Mouse (Mus musculus): Measurements from ENCODE around the gene Zfp688. TPM values are rescaled to one million over a fixed set of nuclear protein-coding genes. Genes with fewer than 3 reads are reported as not detected.
A peak's percentile ranks its signal among the peaks of the same experiment; 100 is the strongest.
"Not testable (repeated sequence)": the region's sequence is repeated elsewhere in the genome, so short reads cannot be mapped to it uniquely, and the experiment has no call there.

Zfp688 gene
- polyA plus RNA-seq, 1 experiment from 2014 or later, result 19.5 TPM

GRCm38 (mm10) chr7:127426354-127426753 is 4.5 kb upstream of the Zfp688 start:
- Histone ChIP-seq H3K27ac (ENCODE audit: low read depth, low read length) (no peak overlapping the region), H3K9me3 (ENCODE audit: control insufficient read depth, low read length) (no peaks in the 10 kb centered on the region), H3K27me3 (replicated peaks; ENCODE audit: control insufficient read depth, insufficient read depth, low read length) (peaks cover 5% of the 10 kb centered on the region; the same call in 1 of the 2 replicates), H3K4me1 (replicated peaks; ENCODE audit: control insufficient read depth, insufficient read depth, low read length) (no peaks in the 10 kb centered on the region; the same call in 1 of the 2 replicates), H3K4me3 (ENCODE audit: low read depth, low read length) (no peak overlapping the region), H3K36me3 (ENCODE audit: control insufficient read depth, insufficient read depth, low read length) (no peaks in the 10 kb centered on the region), H3K4me2 (no peak overlapping the region), H3K9ac (ENCODE audit: low read depth, low read length) (no peak overlapping the region)
- WGBS, result 56% methylated on average over 3 of the region's 3 CpGs
- DNase-seq (ENCODE audit: low spot score) (no peak), ATAC-seq (replicated peaks; ENCODE audit: low FRiP score) (no peak)

DNA sequence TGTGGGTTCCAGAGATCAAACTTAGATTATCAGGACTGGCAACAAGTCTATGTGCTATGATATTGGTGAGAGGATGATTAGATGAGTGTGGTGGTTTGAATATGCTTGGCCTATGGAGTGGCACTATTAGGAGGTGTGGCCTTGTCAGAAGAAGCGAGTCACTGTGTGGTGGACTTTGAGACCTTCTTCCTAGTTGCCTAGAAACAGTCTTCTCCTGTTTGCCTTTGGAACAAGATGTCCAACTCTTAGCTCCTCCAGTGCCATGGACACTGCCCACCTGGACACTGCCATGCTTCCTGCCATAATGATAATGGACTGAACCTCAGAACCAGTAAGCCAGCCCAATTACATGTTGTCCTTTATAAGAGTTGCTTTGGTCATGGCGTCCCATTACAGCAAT is 4.0 kb upstream of the Zfp688 start:
- H3K27ac ChIP-seq (ENCODE audit: low read depth, low read length), result no peak overlapping the region
- no peak overlapping the region for H3K4me3 ChIP-seq (ENCODE audit: low read depth, low read length)
- DNase-seq (ENCODE audit: low spot score), result no peak
- H3K9ac ChIP-seq (ENCODE audit: low read depth, low read length), result no peak overlapping the region
- no peaks in the 10 kb centered on the region for H3K36me3 ChIP-seq (ENCODE audit: control insufficient read depth, insufficient read depth, low read length)
- 86% methylated on average over 2 of the region's 2 CpGs for WGBS
- H3K27me3 ChIP-seq (replicated peaks; ENCODE audit: control insufficient read depth, insufficient read depth, low read length), result peaks cover 5% of the 10 kb centered on the region; the same call in 1 of the 2 replicates
- no peak for ATAC-seq (replicated peaks; ENCODE audit: low FRiP score)
- peaks cover 4% of the 10 kb centered on the region for H3K4me1 ChIP-seq (replicated peaks; ENCODE audit: control insufficient read depth, insufficient read depth, low read length)
- no peaks in the 10 kb centered on the region for H3K9me3 ChIP-seq (ENCODE audit: control insufficient read depth, low read length)
- no peak overlapping the region for H3K4me2 ChIP-seq

DNA sequence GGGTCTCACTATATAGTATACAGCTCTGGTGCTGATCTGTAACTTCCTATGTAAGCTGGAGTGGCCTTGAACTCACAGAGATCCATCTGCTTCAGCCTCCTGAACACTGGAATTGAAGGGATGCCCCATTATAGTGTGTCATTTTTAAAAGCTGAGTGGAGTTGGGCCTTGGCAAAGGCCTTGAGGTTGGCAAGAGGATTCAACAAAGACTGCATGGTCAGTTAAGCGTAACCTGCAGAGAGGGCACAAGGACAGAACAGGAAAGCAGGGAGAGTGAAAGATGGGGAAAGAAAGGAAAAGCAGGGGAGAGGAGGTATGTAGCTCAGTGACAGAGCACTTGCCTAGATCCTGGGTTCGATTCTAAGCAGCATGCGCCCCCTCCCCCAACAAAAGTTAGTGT is 3.4 kb upstream of the Zfp688 start:
- Histone ChIP-seq H3K4me3 (ENCODE audit: low read depth, low read length) (no peak overlapping the region), H3K4me2 (no peak overlapping the region), H3K9ac (ENCODE audit: low read depth, low read length) (no peak overlapping the region), H3K36me3 (ENCODE audit: control insufficient read depth, insufficient read depth, low read length) (no peaks in the 10 kb centered on the region), H3K27me3 (replicated peaks; ENCODE audit: control insufficient read depth, insufficient read depth, low read length) (peaks cover 5% of the 10 kb centered on the region; the same call in 1 of the 2 replicates), H3K4me1 (replicated peaks; ENCODE audit: control insufficient read depth, insufficient read depth, low read length) (peaks cover 5% of the 10 kb centered on the region), H3K27ac (ENCODE audit: low read depth, low read length) (no peak overlapping the region), H3K9me3 (ENCODE audit: control insufficient read depth, low read length) (no peaks in the 10 kb centered on the region)
- DNase-seq (ENCODE audit: low spot score) (no peak), ATAC-seq (replicated peaks; ENCODE audit: low FRiP score) (no peak)
- WGBS, result 87% methylated on average over 3 of the region's 3 CpGs

DNA sequence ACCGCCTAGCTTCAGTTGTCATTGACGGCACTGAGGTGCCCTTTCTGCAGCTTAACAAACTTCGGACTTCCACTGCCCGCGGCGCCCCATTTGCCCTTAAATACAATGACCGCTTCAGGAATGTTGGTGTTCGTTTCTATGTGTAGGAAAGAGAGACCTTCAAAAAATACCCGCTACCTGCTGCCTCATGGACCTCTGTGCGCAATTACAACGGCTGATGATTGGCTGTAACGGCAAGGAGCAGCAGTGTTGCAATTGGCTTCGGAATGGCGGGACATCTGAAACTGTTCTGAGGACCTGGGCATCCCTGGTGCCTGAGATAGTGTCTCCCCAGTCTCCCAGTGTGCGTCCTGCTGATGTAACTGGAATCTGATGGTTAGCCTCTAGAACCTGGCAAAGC is 379 bp upstream of the Zfp688 start:
- Histone ChIP-seq H3K4me2 (peak overlapping the region; percentile 88), H3K27me3 (replicated peaks; ENCODE audit: control insufficient read depth, insufficient read depth, low read length) (peaks cover 5% of the 10 kb centered on the region; the same call in 1 of the 2 replicates), H3K36me3 (ENCODE audit: control insufficient read depth, insufficient read depth, low read length) (peaks cover 5% of the 10 kb centered on the region; the same call in 1 of the 2 replicates), H3K27ac (ENCODE audit: low read depth, low read length) (no peak overlapping the region; the same call in 1 of the 2 replicates), H3K4me3 (ENCODE audit: low read depth, low read length) (peak overlapping the region; percentile 85), H3K9me3 (ENCODE audit: control insufficient read depth, low read length) (no peaks in the 10 kb centered on the region), H3K9ac (ENCODE audit: low read depth, low read length) (peak overlapping the region; percentile 88), H3K4me1 (replicated peaks; ENCODE audit: control insufficient read depth, insufficient read depth, low read length) (peaks cover 5% of the 10 kb centered on the region)
- DNase-seq (ENCODE audit: low spot score) (no peak), ATAC-seq (replicated peaks; ENCODE audit: low FRiP score) (peak; percentile 52)
- WGBS, result under 1% methylated on average over 15 of the region's 15 CpGs

DNA sequence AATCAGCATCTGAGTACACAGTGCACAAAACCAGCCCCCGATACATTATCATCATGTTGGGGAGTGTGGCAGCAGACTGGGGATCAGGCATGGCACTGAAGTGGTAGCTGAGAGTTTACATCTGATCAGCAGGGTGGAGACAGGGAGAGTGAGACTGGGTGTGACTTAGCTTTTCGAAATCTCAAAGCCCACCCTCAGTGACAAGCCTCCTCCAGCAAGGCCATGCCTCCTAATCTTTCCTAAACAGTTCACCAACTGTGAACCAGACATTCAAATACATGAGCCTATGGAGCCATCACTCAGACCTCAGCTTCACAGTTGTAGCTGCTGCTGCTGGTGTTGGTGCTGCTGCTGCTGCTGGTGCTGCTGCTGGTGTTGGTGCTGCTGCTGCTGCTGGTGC is 10.4 kb downstream of the Zfp688 start:
- Histone ChIP-seq H3K36me3 (ENCODE audit: control insufficient read depth, insufficient read depth, low read length) (no peaks in the 10 kb centered on the region), H3K4me2 (no peak overlapping the region), H3K4me3 (ENCODE audit: low read depth, low read length) (no peak overlapping the region), H3K9me3 (ENCODE audit: control insufficient read depth, low read length) (no peaks in the 10 kb centered on the region), H3K27ac (ENCODE audit: low read depth, low read length) (no peak overlapping the region), H3K27me3 (replicated peaks; ENCODE audit: control insufficient read depth, insufficient read depth, low read length) (no peaks in the 10 kb centered on the region), H3K4me1 (replicated peaks; ENCODE audit: control insufficient read depth, insufficient read depth, low read length) (no peaks in the 10 kb centered on the region), H3K9ac (ENCODE audit: low read depth, low read length) (no peak overlapping the region)
- ATAC-seq (replicated peaks; ENCODE audit: low FRiP score) (no peak), DNase-seq (ENCODE audit: low spot score) (no peak)
- 59% methylated on average over 2 of the region's 2 CpGs for WGBS

DNA sequence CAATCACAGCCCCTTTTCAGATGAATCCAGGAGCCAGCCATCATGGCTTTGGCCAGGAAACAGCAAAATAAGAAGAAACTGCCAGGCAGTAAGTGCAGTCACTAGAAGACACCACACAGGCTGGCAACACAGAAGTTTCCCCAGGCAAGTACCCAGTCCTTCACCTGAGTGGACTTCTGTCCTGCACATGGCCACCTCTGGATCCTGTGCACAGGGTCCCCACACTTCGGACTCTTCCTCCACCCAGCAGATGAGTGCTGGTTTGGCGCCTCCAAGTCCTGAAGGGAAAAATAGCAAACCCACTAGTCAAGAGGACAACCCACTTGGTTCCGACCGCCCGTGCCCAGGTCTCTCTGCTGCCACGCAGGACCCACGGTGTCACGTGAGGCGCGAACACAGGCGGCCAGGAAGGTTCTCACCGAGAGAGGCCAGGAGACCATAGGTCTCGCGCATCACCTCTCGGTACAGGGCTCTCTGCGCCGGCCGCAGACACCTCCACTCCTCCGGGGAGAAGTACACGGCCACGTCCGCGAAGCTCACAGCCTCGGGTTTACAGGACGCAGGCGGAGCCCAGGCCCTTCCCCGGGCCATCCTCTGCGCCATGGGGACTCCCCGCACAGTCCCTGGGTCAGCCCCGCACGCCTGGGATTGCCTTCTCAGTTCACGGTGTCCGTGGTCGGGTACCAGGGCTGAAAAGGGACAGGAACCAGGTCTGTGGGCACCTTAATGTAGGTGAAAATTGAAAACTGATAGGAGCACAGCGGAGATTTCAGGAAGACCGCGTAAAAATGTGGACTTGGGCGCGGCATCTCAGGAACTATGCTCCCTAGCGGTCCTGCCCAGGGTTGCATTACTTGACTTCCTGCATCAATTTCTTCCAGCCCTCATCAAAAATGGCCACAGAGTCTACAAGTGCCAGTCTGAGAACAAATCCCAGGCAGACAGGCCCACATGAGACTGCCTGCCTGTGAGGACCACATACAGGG is 15.6 kb downstream of the Zfp688 start, which contains the start of gene Zfp764:
Zfp764 (minus strand) TSS at position 821 of the 986 bp plus-strand sequence.
- not testable (repeated sequence) for H3K36me3 ChIP-seq (ENCODE audit: control insufficient read depth, insufficient read depth, low read length); H3K27me3 ChIP-seq (replicated peaks; ENCODE audit: control insufficient read depth, insufficient read depth, low read length); H3K27ac ChIP-seq (ENCODE audit: low read depth, low read length); H3K4me1 ChIP-seq (replicated peaks; ENCODE audit: control insufficient read depth, insufficient read depth, low read length); H3K9me3 ChIP-seq (ENCODE audit: control insufficient read depth, low read length)
- ATAC-seq (replicated peaks; ENCODE audit: low FRiP score) (peak; percentile 79), DNase-seq (ENCODE audit: low spot score) (peak; percentile 78)
- 4% methylated on average over 40 of the region's 40 CpGs for WGBS
- H3K9ac ChIP-seq (ENCODE audit: low read depth, low read length), result peak within 1 kb of the TSS; percentile 72
- peak within 1 kb of the TSS; percentile 90 for H3K4me2 ChIP-seq
- H3K4me3 ChIP-seq (ENCODE audit: low read depth, low read length), result peak within 1 kb of the TSS; percentile 62

DNA sequence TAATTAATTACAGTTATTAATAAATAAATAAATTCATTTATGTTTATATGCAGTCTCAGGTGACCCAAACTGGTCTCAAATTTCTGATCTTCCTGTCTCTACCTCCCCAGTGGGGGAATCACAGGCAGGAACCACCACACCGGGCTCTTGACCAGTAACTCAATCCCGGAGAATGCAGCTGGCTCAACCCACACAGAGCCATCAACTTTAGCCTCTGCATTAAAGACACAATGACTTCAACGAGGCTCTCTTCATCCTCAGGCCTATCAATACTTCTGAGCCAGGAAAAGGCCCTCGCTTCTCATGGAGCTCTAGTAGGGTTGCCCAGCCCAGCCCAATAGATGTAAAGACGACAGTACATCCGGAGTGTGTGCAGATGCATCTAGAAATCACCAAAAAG is 17.8 kb downstream of the Zfp688 start:
- H3K4me1 ChIP-seq (replicated peaks; ENCODE audit: control insufficient read depth, insufficient read depth, low read length); H3K36me3 ChIP-seq (ENCODE audit: control insufficient read depth, insufficient read depth, low read length); H3K4me2 ChIP-seq; H3K27ac ChIP-seq (ENCODE audit: low read depth, low read length); H3K9ac ChIP-seq (ENCODE audit: low read depth, low read length); H3K4me3 ChIP-seq (ENCODE audit: low read depth, low read length); H3K27me3 ChIP-seq (replicated peaks; ENCODE audit: control insufficient read depth, insufficient read depth, low read length); ATAC-seq (replicated peaks; ENCODE audit: low FRiP score); DNase-seq (ENCODE audit: low spot score); H3K9me3 ChIP-seq (ENCODE audit: control insufficient read depth, low read length): not testable (repeated sequence)
- WGBS, result 87% methylated on average over 6 of the region's 6 CpGs

- Histone ChIP-seq H3K4me3 (ENCODE audit: low read depth, low read length) (no peak overlapping the region), H3K9ac (ENCODE audit: low read depth, low read length) (no peak overlapping the region), H3K36me3 (ENCODE audit: control insufficient read depth, insufficient read depth, low read length) (0 out of 2 replicates have a peak, but pooled peaks cover 3% of the 10 kb centered on the region), H3K27ac (ENCODE audit: low read depth, low read length) (no peak overlapping the region), H3K4me1 (replicated peaks; ENCODE audit: control insufficient read depth, insufficient read depth, low read length) (peaks cover 4% of the 10 kb centered on the region; the same call in 1 of the 2 replicates), H3K4me2 (no peak overlapping the region), H3K27me3 (replicated peaks; ENCODE audit: control insufficient read depth, insufficient read depth, low read length) (no peaks in the 10 kb centered on the region), H3K9me3 (ENCODE audit: control insufficient read depth, low read length) (no peaks in the 10 kb centered on the region)
- no peak for DNase-seq (ENCODE audit: low spot score)
- ATAC-seq (replicated peaks; ENCODE audit: low FRiP score), result no peak
- WGBS, result 48% methylated on average over 2 of the region's 2 CpGs
Observed at GRCm38 (mm10) chr7:127402980-127403379, 18.9 kb downstream of the Zfp688 start.

Data from liver, embryonic 11.5 days (tissue).